Mouse (Mus musculus) kidney, embryonic 14.5 days (tissue): Measurements from ENCODE around the gene Aen. TPM values are rescaled to one million over a fixed set of nuclear protein-coding genes. Genes with fewer than 3 reads are reported as not detected.

ENCODE experiments used
- ATAC-seq: fragments of 200-750 bp; cut with Nextera tagmentation; 2 replicates; pipeline ENCODE4 v1.8.0; 2017; ENCODE audit warnings: moderate number of reproducible peaks, mild to moderate bottlenecking, moderate TSS enrichment, moderate library complexity; ENCODE audit not compliant: low FRiP score, low TSS enrichment
- H3K27ac ChIP-seq: fragments of 300-500 bp; sonication (generic); 2 replicates; pipeline ENCODE4 v1.5.1; 2014; ENCODE audit warnings: low read depth, mild to moderate bottlenecking, low read length, moderate library complexity, mixed read lengths
- H3K27me3 ChIP-seq: fragments of 300-500 bp; sonication (generic); 2 replicates; pipeline ENCODE4 v1.6.1; 2014; ENCODE audit warnings: mild to moderate bottlenecking, low read length; ENCODE audit not compliant: control insufficient read depth, insufficient read depth
- H3K36me3 ChIP-seq: fragments of 300-500 bp; sonication (generic); 2 replicates; pipeline ENCODE4 v1.6.1; 2014; ENCODE audit warnings: low read length, mixed read lengths; ENCODE audit not compliant: control insufficient read depth, insufficient read depth
- H3K4me1 ChIP-seq: fragments of 300-500 bp; sonication (generic); 2 replicates; pipeline ENCODE4 v1.6.1; 2014; ENCODE audit warnings: low read length, mixed read lengths; ENCODE audit not compliant: control insufficient read depth, insufficient read depth
- H3K4me2 ChIP-seq: fragments of 300-500 bp; sonication (generic); replicated peaks from 2 replicates; pipeline ENCODE4 v1.6.1; 2014; ENCODE audit warnings: low read depth, mild to moderate bottlenecking, low read length
- H3K4me3 ChIP-seq: fragments of 300-500 bp; sonication (generic); 2 replicates; pipeline ENCODE4 v1.5.1; 2014; ENCODE audit warnings: mild to moderate bottlenecking, low read length
- H3K9ac ChIP-seq: fragments of 300-500 bp; sonication (generic); 2 replicates; pipeline ENCODE4 v1.6.1; 2014; ENCODE audit warnings: low read depth, mild to moderate bottlenecking, low read length, moderate library complexity
- H3K9me3 ChIP-seq: fragments of 300-500 bp; sonication (generic); 2 replicates; pipeline ENCODE4 v1.6.1; 2016; ENCODE audit warnings: low read length; ENCODE audit not compliant: control insufficient read depth
- WGBS: fragments of 180-500 bp; shearing (Covaris S2); extraction: QIAGEN DNeasy Blood & Tissue Kit; methylation state at CpG from one replicate; pipeline ENCODE4 v1.1.7; 2014; 5-methylcytosine and 5-hydroxymethylcytosine counted together
- polyA plus RNA-seq: library from polyadenylated mRNA; unstranded; fragments of >200 nt; fragmentation: Nextera tagmentation; extraction: Ambion mirVana; gene quantifications from 2 replicates; pipeline ENCODE4 v1.2.1, GENCODE M21; 2014

Aen gene
- polyA plus RNA-seq, 1 experiment from 2014 or later = 36.3 TPM

DNA sequence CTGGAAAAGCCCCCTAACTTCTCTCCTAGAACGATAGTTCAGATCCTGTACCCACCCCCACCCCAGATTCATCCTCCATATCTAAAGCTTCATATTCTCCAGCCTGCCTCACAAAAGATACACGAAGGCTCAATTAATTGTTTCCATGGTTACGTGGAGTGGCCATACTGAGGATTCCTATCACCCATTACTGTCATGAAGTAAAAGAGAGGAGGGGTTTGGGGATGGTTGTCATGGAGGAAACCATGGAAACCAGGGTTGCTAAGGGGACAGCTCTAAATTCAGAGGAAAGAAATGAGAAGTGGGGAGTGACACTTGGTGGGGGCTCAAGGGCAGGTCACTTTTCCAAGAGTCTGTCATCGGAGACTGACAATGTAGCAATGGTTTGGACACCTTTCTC is 9.2 kb upstream of the Aen start:
- H3K27me3 ChIP-seq = peaks cover 41% of the 10 kb centered on the region
- H3K27ac ChIP-seq = no peak overlapping the region
- H3K4me2 ChIP-seq = no peak overlapping the region
- 84% methylated on average over 4 of the region's 4 CpGs for WGBS
- no peak overlapping the region for H3K9ac ChIP-seq
- no peaks in the 10 kb centered on the region for H3K9me3 ChIP-seq
- no peak overlapping the region for H3K4me3 ChIP-seq
- H3K36me3 ChIP-seq = no peaks in the 10 kb centered on the region
- 0 out of 2 replicates have a peak, but pooled peaks cover 13% of the 10 kb centered on the region for H3K4me1 ChIP-seq
- no peak for ATAC-seq

DNA sequence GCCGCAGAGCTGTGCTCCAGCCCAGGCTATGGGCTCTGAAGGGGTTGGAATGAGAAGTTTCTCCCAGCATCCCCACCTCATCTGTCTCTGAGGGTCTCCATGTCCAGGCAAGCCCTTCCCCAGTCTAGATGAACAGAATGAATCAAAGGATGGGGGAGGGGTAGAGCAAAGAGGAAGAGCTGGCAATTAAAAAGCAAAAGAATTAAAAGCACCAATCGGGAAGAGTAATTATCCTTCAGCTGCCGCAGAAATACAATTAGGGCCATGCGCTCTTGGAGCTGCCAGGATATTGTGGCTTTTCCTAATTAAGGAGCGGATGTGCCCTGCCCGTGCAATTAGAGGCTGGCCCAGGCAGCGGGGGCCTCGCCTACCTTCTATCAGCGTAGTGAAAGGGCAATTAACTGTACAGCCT is 8.2 kb upstream of the Aen start:
- 14% methylated on average over 9 of the region's 9 CpGs for WGBS
- Histone ChIP-seq H3K4me3 (no peak overlapping the region), H3K9ac (no peak overlapping the region), H3K27me3 (peaks cover 36% of the 10 kb centered on the region), H3K4me2 (no peak overlapping the region), H3K9me3 (no peaks in the 10 kb centered on the region), H3K36me3 (no peaks in the 10 kb centered on the region), H3K4me1 (0 out of 2 replicates have a peak, but pooled peaks cover 9% of the 10 kb centered on the region), H3K27ac (no peak overlapping the region)
- ATAC-seq = no peak

DNA sequence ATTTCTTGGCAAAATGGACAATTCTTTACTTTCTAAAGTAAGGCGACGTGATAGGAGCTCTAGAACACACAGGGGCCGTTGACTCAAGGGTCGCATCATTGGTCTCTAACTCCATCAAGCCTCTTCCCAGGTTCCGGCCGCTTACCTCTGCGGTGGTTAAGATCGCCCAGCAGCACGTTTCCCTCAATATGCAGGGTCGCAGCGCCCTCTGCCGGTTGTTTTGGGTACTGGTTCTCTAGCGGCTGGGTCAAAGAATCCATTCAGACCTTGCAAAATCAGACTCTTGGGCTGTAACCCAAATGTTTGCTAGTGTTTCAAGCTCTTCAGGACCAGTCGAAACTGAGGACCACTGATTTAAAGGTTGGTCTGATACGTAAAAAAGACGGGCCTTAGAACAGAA is 5.0 kb upstream of the Aen start:
- Histone ChIP-seq H3K9me3 (no peaks in the 10 kb centered on the region), H3K4me2 (no peak overlapping the region), H3K4me3 (no peak overlapping the region), H3K4me1 (no peaks in the 10 kb centered on the region), H3K36me3 (no peaks in the 10 kb centered on the region), H3K27ac (no peak overlapping the region), H3K27me3 (peaks cover 11% of the 10 kb centered on the region; the same call in 1 of the 2 replicates), H3K9ac (no peak overlapping the region)
- peak; percentile 40; the same call in 1 of the 2 replicates for ATAC-seq
- 2% methylated on average over 16 of the region's 16 CpGs for WGBS

DNA sequence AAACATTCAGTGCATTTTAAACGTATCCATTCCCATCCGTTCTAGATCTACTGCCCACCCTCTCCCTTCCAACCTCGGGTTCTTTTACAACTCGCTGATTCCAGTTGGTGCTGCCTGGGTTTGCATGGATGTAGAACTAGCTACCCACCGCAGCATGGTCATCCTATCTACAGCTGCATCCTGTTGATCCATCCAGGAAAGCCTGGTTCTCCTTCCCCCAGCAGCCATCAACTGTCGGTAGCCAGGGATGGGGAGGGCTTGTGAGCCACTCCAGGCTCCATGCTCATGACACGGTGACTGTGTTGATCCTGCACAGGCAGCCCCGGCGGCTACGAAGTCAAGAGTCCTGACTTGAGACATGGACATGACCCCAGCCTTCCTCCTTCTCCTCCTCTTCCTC is 1.7 kb upstream of the Aen start:
- Histone ChIP-seq H3K36me3 (no peaks in the 10 kb centered on the region), H3K9ac (no peak overlapping the region), H3K9me3 (peaks cover 4% of the 10 kb centered on the region; the same call in 1 of the 2 replicates), H3K4me1 (peaks cover 5% of the 10 kb centered on the region; the same call in 1 of the 2 replicates), H3K4me3 (no peak overlapping the region), H3K27me3 (peaks cover 3% of the 10 kb centered on the region; the same call in 1 of the 2 replicates), H3K4me2 (no peak overlapping the region), H3K27ac (no peak overlapping the region)
- no peak for ATAC-seq
- 91% methylated on average over 10 of the region's 10 CpGs for WGBS

DNA sequence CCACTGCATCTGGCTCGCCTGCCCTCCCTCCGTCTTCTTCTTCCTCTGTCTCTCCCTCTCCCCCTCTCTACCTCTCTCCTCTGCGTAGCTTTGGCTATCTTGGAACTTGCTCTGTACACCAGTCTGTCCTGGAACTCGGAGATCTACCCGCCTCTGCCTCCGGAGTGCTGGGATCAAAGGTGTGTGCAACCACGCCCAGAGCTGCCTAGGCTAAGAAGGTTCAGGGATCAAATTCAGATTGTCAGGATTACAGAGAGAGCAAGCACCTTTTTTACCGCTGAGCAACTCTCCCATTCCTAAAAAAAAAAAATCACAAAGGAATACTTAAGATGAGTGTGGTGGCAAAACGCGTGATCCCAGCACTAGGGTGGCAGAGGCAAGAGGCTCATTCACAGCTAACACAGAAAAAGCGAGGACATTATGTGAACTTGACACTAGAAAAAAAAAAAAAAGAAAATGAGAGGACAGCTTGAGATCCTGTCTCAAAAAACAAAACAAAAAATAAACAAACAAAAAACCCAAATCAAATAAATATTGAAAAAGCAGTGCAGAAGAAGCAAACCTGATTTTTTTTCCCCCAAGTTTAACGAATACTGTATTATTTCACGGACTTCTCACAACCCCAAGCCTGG is 517 bp upstream of the Aen start:
- Histone ChIP-seq H3K27me3 (no peaks in the 10 kb centered on the region; the same call in 1 of the 2 replicates), H3K27ac (peak overlapping the region; percentile 8; the same call in 1 of the 2 replicates), H3K36me3 (no peaks in the 10 kb centered on the region), H3K9ac (no peak overlapping the region), H3K9me3 (peaks cover 4% of the 10 kb centered on the region; the same call in 1 of the 2 replicates), H3K4me1 (peaks cover 5% of the 10 kb centered on the region; the same call in 1 of the 2 replicates), H3K4me2 (peak overlapping the region; percentile 39), H3K4me3 (peak overlapping the region; percentile 64)
- WGBS = 49% methylated on average over 13 of the region's 13 CpGs
- no peak for ATAC-seq

DNA sequence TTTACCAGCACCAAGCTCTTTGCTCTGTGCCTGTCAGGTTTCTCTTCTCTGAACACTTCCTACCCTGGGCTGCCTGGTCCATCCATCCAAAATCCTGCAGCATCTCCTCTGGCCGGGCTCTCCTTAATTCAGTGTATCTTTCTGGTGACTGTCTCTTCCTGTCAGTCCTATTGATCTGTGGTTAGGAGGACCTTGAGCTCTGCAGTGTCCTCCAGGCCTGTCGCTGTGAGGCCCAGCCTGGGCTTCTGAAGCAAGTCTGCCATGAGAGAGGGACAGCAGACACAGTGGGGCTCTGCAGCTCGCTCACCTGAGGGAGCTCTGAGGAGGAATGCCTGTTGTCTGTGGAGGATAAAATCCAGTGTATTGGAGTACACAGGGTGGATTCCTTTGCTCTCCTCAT is 1.9 kb downstream of the Aen start:
- no peak for ATAC-seq
- 94% methylated on average over 3 of the region's 3 CpGs for WGBS
- H3K9ac ChIP-seq = no peak overlapping the region

DNA sequence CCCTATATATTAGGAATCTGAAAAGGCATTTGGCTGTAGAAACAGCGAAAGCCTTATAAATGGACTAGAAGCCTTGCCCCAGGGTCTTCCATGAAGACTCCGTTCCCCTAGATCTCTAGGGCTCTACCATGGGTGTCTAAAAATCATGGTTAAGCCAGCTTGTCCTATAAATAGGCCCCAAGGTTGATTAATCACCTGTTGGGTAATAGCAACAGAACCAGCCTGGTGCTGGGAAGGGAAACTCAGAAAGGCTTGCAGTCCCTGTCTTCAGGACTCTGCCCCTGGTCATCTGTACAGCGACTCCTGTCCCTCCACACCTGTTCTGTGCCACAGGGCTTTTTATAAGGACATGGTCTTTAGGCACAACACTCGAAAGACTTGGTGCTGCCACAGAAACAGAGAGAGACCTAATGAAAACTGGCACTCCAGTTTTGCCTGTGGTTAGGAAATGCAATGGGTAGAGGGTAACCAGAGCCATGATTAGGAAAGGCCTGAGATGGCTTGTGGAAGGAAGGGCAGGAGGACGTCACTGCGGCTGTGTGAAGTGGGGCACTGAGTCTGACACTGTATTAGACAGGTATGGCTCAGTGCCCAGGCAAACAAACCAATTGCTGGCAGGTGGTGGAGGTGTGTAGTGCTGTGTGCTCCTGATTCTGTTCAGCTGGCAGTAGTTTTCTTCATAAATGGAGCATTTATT is 7.7 kb downstream of the Aen start:
- Histone ChIP-seq H3K4me2 (no peak overlapping the region), H3K9ac (no peak overlapping the region), H3K27ac (no peak overlapping the region), H3K9me3 (peaks cover 1% of the 10 kb centered on the region; the same call in 1 of the 2 replicates), H3K36me3 (peaks cover 46% of the 10 kb centered on the region), H3K4me1 (no peaks in the 10 kb centered on the region), H3K4me3 (no peak overlapping the region), H3K27me3 (no peaks in the 10 kb centered on the region)
- no peak for ATAC-seq
- 92% methylated on average over 6 of the region's 6 CpGs for WGBS

More for the DNA sequence above, 1.9 kb downstream of the Aen start:
- Histone ChIP-seq H3K27me3 (no peaks in the 10 kb centered on the region), H3K4me2 (no peak overlapping the region), H3K36me3 (peaks cover 7% of the 10 kb centered on the region; the same call in 1 of the 2 replicates), H3K9me3 (peaks cover 4% of the 10 kb centered on the region; the same call in 1 of the 2 replicates), H3K4me1 (peaks cover 5% of the 10 kb centered on the region; the same call in 1 of the 2 replicates), H3K4me3 (no peak overlapping the region), H3K27ac (no peak overlapping the region)

DNA sequence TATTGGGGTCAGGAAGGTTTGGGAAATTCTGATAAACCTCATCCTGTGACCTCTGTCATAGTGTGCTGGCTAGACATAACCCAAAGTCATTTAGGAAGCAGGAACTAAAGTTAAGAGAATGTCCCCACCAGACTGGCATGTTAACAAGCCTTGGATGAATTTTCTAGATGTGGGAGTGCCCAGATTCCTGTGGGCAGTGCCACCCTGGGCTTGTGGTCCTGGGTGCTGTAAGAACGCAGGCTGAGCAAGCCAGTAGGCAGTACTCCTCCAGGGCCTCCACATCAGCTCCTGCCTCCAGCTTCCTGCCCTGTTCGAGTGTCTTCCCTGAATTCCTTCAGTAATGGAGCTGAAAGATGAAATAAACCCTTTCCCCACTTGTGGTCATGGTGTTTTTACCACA is 8.5 kb downstream of the Aen start:
- H3K27ac ChIP-seq = no peak overlapping the region
- H3K27me3 ChIP-seq = no peaks in the 10 kb centered on the region
- peaks cover 54% of the 10 kb centered on the region for H3K36me3 ChIP-seq
- WGBS = 85% methylated on average over 2 of the region's 2 CpGs
- ATAC-seq = no peak
- H3K9ac ChIP-seq = no peak overlapping the region
- H3K4me3 ChIP-seq = no peak overlapping the region
- H3K4me2 ChIP-seq = no peak overlapping the region
- no peaks in the 10 kb centered on the region for H3K4me1 ChIP-seq
- H3K9me3 ChIP-seq = no peaks in the 10 kb centered on the region

DNA sequence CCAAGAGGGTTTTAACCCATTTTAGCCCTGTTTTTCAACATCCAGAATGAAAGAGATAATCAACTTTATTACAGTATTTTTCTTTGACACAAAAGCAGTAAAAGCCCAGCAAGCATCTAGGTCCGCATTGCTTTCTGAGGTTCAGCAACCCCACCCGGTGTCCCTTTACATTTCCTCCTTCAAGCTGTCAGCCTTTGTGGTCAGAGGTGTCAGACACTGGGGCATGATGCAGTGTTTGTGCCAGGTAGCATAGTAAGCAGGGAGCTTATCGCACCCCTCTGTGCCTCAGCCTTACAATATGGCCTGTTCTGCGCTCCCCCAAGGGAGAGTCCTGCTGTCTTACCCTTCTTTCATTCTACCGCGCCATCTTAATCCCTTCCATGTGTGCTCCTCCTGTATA is 13.4 kb downstream of the Aen start:
- WGBS = 90% methylated on average over 6 of the region's 6 CpGs
- Histone ChIP-seq H3K27ac (no peak overlapping the region), H3K4me2 (no peak overlapping the region), H3K9me3 (no peaks in the 10 kb centered on the region), H3K9ac (no peak overlapping the region), H3K27me3 (no peaks in the 10 kb centered on the region), H3K4me1 (0 out of 2 replicates have a peak, but pooled peaks cover 11% of the 10 kb centered on the region), H3K36me3 (peaks cover 38% of the 10 kb centered on the region), H3K4me3 (no peak overlapping the region)
- no peak for ATAC-seq
